Mouse (Mus musculus): ENCODE results near the gene Pmf1.
"Not testable (repeated sequence)": the region's sequence is repeated elsewhere in the genome, so short reads cannot be mapped to it uniquely, and the experiment has no call there.

Gene Pmf1

DNA sequence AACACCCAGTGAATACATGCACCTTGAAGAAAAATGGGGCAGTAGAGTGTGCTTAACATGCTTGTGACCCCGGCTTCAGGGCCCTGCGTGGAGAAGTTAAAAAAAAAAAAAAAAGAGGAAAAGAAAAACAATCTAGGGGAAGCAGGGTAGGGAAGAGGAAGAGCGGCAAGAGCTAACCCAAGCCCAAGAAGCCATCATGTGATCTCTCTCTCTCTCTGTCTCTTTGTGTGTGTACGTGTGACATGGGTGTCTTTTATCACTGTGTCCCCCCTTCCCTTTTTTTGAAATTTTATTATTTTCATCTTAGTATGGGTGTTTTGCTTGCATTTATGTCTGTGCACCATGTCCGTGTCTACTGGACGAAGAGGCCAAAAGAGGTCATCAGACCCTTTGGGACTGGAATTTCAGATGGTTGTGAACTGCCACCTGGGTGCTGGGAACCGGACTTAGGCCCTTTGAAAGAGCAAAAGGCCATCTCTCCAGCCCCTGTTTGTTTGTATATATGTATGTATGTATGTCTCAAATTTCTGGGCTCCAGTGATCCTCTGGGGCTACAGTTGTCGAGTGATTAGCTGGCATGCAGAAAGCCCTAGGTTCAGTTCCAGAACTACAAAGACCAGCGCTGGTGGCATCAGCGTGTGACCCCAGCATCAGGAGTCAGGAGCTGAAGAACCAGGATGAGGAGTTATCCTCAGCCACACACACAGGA is 6.5 kb downstream of the Pmf1 start:
- CTCF ChIA-PET: interaction anchor here (0.6 to 1.1 kb wide), 2 partner anchors 13 to 68 kb away, joined by 3 to 4 read pairs; no protein-coding TSS in a partner anchor

DNA sequence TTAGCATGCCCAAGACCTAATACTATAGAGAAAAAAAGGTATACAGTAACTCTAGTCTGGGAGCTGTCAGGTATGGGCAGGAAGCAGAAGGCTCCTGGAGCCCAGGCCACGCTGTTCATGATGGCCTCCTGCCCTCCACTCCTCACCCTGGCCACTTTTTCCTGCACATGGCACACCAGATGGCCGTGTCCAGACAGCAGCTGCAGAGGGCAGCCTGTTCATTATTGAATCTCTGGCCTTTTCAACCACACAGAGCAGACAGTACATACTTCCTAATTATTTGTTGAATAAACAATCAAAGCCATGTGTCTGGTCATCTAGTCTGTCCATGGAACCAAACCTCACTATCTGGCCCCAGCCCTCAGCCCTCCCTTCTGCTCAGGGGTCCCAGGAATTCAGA is 11.5 kb downstream of the Pmf1 start:
- CTCF ChIA-PET: interaction anchor here (0.6 kb wide), 1 partner anchor 28 kb away, joined by 3 read pairs; no protein-coding TSS in a partner anchor

- CTCF ChIA-PET: no interaction called here
These were observed 14.4 kb downstream of the Pmf1 start for GRCm38 (mm10) chr3:88395742-88396141.

DNA sequence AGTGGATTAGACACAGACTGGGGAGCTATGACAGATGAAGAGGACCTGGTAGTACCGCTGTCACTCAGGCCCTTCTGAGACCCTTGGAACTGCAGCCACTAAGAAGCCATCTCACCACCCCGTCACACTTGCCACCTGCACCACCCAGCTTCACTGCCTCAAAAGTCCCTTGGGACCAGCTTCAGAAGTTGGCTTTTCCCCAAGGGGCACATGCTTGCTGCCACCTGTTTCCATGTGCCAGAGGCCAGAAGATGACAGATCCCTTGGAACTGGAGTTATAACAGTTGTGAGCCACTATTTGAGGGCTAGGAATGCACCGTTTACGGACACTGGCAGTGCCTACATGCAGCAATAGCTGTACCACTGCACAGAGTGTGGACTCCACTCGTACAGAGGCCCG is 14.8 kb downstream of the Pmf1 start:
- CTCF ChIA-PET: interaction anchor here (0.6 kb wide), 1 partner anchor 254 kb away, joined by 3 read pairs; no protein-coding TSS in a partner anchor

DNA sequence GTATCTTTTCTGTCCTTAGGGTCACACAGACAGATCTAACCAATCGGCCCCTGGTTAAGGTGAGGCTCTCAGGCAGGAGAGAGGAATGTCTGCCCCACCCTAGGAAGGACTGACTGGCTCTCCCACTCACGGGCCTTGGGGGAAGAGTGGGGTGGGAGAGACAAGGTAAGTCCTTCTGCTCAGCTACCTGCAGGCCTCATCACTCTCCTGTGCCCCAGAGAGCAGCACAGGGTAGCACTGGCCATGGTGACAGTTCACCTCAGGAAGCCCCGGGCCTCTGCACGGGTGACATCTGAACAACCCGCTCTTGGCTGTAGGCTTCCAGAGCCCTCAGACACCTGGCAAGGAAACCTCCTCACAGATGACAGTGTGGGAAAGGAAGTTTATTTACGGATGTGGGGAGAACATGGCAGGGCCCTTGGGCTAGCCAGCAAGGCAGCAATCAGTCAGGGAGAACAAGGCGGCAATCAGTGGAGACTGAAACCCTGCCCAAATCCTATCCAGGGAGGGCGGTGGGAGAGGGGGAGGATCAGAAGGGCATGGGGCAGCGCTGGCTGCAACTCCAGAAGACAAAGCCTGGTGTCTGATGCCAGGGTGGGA is 16.3 kb downstream of the Pmf1 start:
- CTCF ChIA-PET: no interaction called here

DNA sequence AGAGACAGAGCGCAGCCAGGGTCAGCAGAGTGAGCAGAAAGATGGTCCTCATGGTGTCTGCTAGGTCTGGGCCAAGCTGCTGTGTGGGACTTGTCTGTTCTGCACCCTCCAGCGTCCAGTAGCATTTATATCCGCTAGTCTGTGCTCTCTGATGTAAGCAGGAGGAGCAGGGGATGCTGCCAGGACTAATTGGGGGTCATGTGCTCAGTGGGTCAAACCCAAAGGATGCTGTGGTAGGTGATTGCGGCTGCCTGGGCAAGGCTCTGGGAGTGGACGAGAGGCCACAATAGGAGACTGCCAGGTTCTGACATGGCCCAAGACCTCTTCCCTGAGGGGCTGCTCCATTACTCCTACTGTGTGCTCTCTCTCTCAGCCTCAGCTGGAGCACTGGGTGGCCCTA is 25.8 kb downstream of the Pmf1 start, which contains the start of gene Bglap:
TSS of gene Bglap (minus strand) at position 101 of the 400 bp plus-strand sequence.
- CTCF ChIA-PET: no interaction called here

DNA sequence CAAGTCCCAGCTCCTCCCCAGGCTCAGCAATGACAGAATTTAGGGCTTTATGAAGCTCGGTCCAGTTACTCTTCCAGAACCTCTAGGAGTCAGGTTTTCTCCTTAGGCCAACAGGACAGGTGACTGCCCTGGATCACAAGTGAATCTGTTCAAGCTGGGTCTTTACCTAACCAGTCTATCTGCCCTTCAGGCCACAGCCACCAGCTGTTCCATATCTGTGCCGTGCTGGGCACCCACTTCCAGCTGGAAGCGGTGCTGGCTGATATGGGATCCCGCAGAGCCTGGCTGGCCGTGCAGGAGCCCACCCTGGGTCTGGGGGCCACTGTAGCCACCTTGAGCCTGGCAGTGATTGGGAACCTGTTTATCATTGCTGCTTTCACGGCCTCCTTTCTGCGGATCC is 27.7 kb downstream of the Pmf1 start:
- CTCF ChIA-PET: not testable (repeated sequence)

DNA sequence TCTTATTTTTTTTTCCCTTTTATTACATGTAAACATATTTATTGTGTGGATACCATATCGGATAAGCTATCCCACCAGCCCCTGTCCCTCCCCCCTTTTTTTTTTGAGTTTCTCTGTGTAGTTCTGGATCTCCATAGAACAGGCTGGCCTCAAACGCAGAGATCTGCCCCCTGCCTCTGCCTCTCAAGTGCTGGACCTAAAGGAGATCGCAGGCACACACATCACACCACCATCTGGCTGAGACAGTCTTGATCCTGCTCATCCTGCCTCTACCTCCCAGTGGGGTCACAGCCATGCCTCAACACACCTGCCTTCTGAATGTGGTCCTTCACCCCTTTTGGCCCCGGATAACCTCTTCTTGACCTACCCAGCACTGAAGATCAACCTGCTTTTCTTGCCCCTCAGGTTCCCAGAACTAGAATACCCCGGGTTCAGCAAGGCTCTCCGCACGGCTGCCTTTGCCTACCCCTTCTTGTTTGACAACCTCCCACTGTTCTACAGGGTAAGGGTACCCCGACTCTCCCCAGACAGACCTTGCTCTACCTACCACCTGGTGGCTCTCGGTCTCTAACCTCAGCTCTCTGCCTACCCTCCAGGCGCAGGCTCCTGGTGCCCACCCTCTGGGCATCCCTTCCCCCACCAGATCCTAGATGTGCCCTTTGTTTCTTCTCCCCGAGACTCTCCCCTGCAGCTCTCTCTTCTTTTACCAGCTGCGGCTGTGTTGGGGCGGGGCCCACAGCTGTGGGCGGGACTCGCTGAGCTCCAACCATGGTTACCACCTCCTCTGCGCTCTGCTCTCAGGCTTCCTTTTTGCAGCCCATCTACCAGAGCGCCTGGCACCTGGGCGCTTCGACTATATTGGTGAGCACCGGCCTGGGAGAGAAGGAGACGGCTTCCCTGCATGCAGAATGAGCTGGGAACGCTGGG is 28.5 kb downstream of the Pmf1 start:
- CTCF ChIA-PET: interaction anchor here (0.6 kb wide), 1 partner anchor 44 kb away, joined by 3 read pairs; no protein-coding TSS in a partner anchor

DNA sequence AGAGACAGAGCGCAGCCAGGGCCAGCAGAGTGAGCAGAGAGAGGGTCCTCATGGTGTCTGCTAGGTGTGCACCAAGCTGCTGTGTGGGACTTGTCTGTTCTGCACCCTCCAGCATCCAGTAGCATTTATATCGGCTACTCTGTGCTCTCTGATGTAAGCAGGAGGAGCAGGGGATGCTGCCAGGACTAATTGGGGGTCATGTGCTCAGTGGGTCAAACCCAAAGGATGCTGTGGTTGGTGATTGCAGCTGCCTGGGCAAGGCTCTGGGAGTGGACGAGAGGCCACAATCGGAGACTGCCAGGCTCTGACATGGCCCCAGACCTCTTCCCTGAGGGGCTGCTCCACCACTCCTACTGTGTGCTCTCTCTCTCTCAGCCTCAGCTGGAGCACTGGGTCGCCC is 31.5 kb downstream of the Pmf1 start, which contains the start of gene Bglap2:
TSS of gene Bglap2 (minus strand) at position 101 of the 400 bp plus-strand sequence.
- CTCF ChIA-PET: not testable (repeated sequence)

- CTCF ChIA-PET: not testable (repeated sequence)
These were observed 33.5 kb downstream of the Pmf1 start for GRCm38 (mm10) chr3:88376644-88377043.

GRCm38 (mm10) chr3:88375750-88376626 is 34.1 kb downstream of the Pmf1 start:
- CTCF ChIA-PET: not testable (repeated sequence)

GRCm38 (mm10) chr3:88372643-88373042 is 37.5 kb downstream of the Pmf1 start, which contains the start of gene Bglap3:
Gene Bglap3, minus strand, starts transcription at chr3:88372743.
- CTCF ChIA-PET: not testable (repeated sequence)

GRCm38 (mm10) chr3:88368511-88368910 is 41.6 kb downstream of the Pmf1 start:
- CTCF ChIA-PET: not testable (repeated sequence)

- CTCF ChIA-PET: not testable (repeated sequence)
These were observed 42.6 kb downstream of the Pmf1 start for GRCm38 (mm10) chr3:88367517-88367916.

GRCm38 (mm10) chr3:88366830-88367428 is 43.2 kb downstream of the Pmf1 start:
- CTCF ChIA-PET: not testable (repeated sequence)

DNA sequence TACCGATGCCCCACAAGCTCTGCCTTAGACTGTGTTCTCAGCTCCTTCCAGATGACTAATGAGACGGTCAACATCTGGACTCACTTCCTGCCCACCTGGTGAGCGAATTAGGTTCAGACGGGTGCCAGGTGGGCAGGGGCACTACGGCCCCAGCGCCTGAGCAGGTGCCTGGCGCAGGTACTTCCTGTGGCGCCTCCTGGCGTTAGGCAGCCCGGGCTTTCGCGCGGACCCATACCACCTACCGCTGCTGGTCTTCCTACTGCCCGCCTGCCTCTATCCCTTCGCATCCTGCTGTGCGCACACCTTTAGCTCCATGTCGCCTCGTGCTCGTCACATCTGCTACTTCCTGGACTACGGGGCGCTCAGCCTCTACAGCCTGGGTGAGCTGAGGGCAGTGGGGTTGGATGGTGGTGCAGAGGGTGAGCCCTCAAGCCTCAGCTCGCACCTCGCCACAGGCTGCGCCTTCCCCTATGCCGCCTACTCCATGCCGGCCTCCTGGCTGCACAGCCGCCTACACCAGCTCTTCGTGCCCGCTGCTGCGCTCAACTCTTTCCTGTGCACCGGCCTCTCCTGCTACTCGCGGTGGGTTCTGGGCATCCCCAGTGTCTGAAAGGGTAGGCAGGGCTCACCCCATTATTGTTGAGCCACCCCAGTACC is 44.3 kb downstream of the Pmf1 start:
- CTCF ChIA-PET: no interaction called here

DNA sequence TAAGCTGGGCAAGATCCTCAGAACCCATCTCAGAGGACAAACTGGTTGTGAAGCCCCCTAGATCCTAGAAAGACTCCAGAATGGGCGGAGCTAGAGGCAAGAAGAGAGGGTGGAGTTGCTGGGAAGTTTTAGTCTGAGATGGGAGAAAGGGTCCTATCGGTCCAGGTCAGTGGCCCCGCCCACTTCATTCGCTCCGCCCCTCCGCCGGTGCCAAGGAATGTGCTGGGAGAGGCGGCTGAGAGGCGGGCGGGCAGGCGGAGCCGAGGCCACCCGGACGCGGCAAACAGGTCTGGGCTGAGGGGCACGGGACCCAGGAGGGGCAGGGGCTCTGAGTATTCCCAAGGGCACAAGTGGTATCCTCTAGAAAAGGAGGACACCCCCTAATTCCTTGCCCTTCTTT is 45.8 kb downstream of the Pmf1 start, which contains the start of gene Paqr6:
TSS of gene Paqr6 (plus strand) at position 248 of the 400 bp plus-strand sequence.
- CTCF ChIA-PET: no interaction called here

GRCm38 (mm10) chr3:88363700-88364099 is 46.4 kb downstream of the Pmf1 start:
- CTCF ChIA-PET: no interaction called here

DNA sequence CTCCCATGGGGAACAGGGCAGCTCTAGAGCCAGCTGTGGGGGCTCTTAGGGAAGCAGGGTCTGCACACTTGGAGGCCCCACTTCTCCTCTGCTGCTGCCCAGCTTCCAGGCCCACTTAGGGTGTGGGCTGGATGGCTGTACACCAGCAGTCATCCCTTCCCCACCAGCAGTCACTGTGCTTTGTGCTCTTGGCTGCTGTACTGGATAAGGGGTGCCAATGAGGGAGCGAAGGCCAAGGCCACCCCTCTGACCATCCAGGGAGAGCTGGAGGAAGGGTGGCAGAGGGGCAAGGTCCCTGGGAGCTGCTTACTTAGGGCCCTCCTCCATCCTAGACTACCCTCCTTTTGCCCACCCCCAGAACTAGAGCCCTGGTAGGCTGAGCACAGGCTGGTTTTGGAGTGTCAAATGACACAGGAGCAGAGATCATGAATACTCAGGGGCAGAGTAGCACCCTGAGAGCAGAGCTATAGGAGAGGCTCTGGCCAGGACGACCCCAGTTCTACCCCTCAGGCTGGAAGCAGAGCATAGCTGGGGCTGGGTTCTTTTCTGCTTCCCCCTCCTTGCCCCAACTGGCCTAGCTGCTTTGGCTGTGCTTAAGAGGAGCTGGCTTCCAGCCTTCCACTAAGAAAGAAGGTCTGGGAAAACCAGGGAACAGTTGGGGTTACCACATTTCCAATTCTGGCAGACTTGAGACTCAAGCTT is 48.4 kb downstream of the Pmf1 start:
- CTCF ChIA-PET: no interaction called here

Data from spleen, embryonic (tissue).